Mouse (Mus musculus) spleen, adult 2 months (tissue): ENCODE data around the gene Defb25.

ENCODE experiments used
- CTCF ChIP-seq: fragments of 200-500 bp; IDR thresholded peaks from 2 replicates; pipeline ENCODE4 v1.5.1; 2011; ENCODE audit warnings: mild to moderate bottlenecking, inconsistent platforms; ENCODE audit not compliant: insufficient read depth, insufficient read length, insufficient replicate concordance; ENCODE audit errors: extremely low read depth
- POLR2A ChIP-seq: fragments of 200-500 bp; IDR thresholded peaks from 2 replicates; pipeline ENCODE4 v1.6.1; 2011; ENCODE audit warnings: low read depth, low read length, inconsistent platforms

GRCm38 (mm10) chr2:152639406-152640113, 16.7 kb upstream of the Defb25 start:
- TF ChIP-seq POLR2A: no peak
- TF ChIP-seq CTCF: no peak
